Mouse (Mus musculus) hindbrain, embryonic 11.5 days (tissue): ENCODE results near the gene Kifap3. TPM values are rescaled to one million over a fixed set of nuclear protein-coding genes. Genes with fewer than 3 reads are reported as not detected.

ENCODE experiments used
- ATAC-seq: fragments of 200-750 bp; cut with Nextera tagmentation; 2 replicates; pipeline ENCODE4 v1.8.0; 2017; ENCODE audit warnings: mild to moderate bottlenecking, moderate TSS enrichment, moderate library complexity; ENCODE audit not compliant: low FRiP score
- DNase-seq: peaks from one replicate; pipeline ENCODE4 v3.0.0-alpha.2; 2015; ENCODE audit warnings: low spot score
- H3K27ac ChIP-seq: fragments of 300-500 bp; sonication (generic); 2 replicates; pipeline ENCODE4 v1.5.1; 2014; ENCODE audit warnings: mild to moderate bottlenecking, low read depth, low read length
- H3K27me3 ChIP-seq: fragments of 300-500 bp; sonication (generic); 2 replicates; pipeline ENCODE4 v1.6.1; 2014; ENCODE audit warnings: mild to moderate bottlenecking, low read length, moderate library complexity, mixed read lengths; ENCODE audit not compliant: control insufficient read depth, insufficient read depth
- H3K36me3 ChIP-seq: fragments of 300-500 bp; sonication (generic); 2 replicates; pipeline ENCODE4 v1.6.1; 2014; ENCODE audit warnings: mild to moderate bottlenecking, low read length, moderate library complexity, mixed read lengths; ENCODE audit not compliant: control insufficient read depth, insufficient read depth
- H3K4me1 ChIP-seq: fragments of 300-500 bp; sonication (generic); replicated peaks from 2 replicates; pipeline ENCODE4 v1.6.1; 2014; ENCODE audit warnings: low read length, mixed read lengths; ENCODE audit not compliant: control insufficient read depth, insufficient read depth
- H3K4me2 ChIP-seq: fragments of 300-500 bp; sonication (generic); replicated peaks from 2 replicates; pipeline ENCODE4 v1.6.1; 2014; ENCODE audit warnings: mild to moderate bottlenecking, low read depth, low read length
- H3K4me3 ChIP-seq: fragments of 300-500 bp; sonication (generic); 2 replicates; pipeline ENCODE4 v1.5.1; 2014; ENCODE audit warnings: low read depth, low read length
- H3K9ac ChIP-seq: fragments of 300-500 bp; sonication (generic); 2 replicates; pipeline ENCODE4 v1.6.1; 2014; ENCODE audit warnings: low read depth, low read length
- H3K9me3 ChIP-seq: fragments of 300-500 bp; sonication (generic); 2 replicates; pipeline ENCODE4 v1.6.1; 2016; ENCODE audit warnings: low read length; ENCODE audit not compliant: control insufficient read depth
- WGBS: fragments of 180-500 bp; shearing (Covaris S2); extraction: QIAGEN DNeasy Blood & Tissue Kit; methylation state at CpG from one replicate; pipeline ENCODE4 v1.1.7; 2014; 5-methylcytosine and 5-hydroxymethylcytosine counted together
- polyA plus RNA-seq: library from polyadenylated mRNA; unstranded; fragments of >200 nt; fragmentation: Nextera tagmentation; extraction: Ambion mirVana; gene quantifications from 2 replicates; pipeline ENCODE4 v1.2.1, GENCODE M21; 2014

The Kifap3 gene
- polyA plus RNA-seq, 1 experiment from 2014 or later: 67.9 TPM

DNA sequence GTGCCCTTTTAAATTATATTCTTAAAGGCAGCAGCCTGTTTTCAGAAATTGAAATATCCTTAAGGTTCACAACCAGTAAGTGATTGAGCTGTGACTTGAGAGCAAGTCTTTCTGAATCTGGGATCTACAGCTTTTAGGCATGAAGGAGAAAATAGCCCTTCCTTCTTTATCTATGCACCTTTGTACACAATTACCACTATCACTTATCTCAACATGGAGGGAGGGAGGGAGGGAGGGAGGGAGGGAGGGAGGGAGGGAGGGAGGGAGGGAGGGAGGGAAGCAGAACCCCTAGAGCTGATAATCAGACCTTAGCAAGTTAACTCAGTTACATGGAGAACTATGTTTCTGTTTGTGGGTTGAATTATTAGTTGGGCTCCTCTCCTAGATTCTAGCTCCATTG is 82.2 kb downstream of the Kifap3 start:
- no peak overlapping the region for H3K4me3 ChIP-seq
- H3K4me1 ChIP-seq: no peaks in the 10 kb centered on the region
- 0 out of 2 replicates have a peak, but pooled peaks cover 4% of the 10 kb centered on the region for H3K36me3 ChIP-seq
- no peak overlapping the region for H3K4me2 ChIP-seq
- H3K9me3 ChIP-seq: no peaks in the 10 kb centered on the region
- DNase-seq: no peak
- no peaks in the 10 kb centered on the region for H3K27me3 ChIP-seq
- ATAC-seq: no peak
- no peak overlapping the region for H3K9ac ChIP-seq
- no peak overlapping the region for H3K27ac ChIP-seq

DNA sequence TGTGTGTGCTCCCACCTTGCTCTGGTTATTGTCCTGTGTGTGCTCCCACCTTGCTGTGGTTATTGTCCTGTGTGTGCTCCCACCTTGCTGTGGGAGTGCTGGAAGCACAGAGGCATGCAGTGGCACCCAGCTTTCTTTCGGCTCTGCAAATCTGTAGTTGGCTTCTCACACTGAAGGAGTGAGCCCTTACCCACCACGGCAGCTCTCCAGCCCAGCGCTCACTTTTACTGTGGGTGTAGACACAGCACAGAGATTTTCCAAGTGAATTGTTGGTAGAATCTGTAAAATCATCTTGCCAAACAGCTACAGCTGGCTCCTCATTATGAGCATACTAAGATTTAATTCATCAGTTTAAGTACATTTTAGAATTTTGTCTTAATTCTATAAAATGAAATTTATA is 93.8 kb downstream of the Kifap3 start:
- Histone ChIP-seq H3K4me1 (no peaks in the 10 kb centered on the region), H3K36me3 (no peaks in the 10 kb centered on the region), H3K27me3 (no peaks in the 10 kb centered on the region), H3K4me2 (no peak overlapping the region), H3K4me3 (no peak overlapping the region), H3K27ac (no peak overlapping the region), H3K9ac (no peak overlapping the region), H3K9me3 (no peaks in the 10 kb centered on the region)
- no peak for ATAC-seq
- WGBS: 92% methylated on average over 3 of the region's 3 CpGs
- no peak for DNase-seq

DNA sequence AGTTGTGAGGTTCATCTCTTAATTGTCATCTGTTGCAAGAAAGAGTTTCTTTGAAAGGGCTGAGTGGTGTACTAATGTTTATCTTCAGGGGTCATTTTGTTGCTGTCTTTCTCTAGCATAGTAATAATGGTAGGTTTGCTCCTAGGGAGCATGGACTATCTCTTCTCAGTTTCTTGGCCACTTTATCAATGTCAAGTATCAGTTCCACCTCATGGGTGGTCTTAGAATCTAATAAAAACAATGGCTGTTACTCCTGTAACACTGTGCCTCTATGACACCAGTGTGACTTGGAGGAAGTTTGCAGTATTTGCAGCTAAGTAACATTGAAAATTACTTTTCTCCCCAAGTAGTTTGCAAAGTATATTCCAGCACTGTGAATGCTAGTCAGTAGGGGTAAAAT is 110.2 kb downstream of the Kifap3 start:
- Histone ChIP-seq H3K4me3 (no peak overlapping the region), H3K4me1 (no peaks in the 10 kb centered on the region), H3K27ac (no peak overlapping the region), H3K4me2 (no peak overlapping the region), H3K9ac (no peak overlapping the region), H3K36me3 (no peaks in the 10 kb centered on the region), H3K27me3 (no peaks in the 10 kb centered on the region), H3K9me3 (no peaks in the 10 kb centered on the region)
- DNase-seq (no peak), ATAC-seq (no peak)

DNA sequence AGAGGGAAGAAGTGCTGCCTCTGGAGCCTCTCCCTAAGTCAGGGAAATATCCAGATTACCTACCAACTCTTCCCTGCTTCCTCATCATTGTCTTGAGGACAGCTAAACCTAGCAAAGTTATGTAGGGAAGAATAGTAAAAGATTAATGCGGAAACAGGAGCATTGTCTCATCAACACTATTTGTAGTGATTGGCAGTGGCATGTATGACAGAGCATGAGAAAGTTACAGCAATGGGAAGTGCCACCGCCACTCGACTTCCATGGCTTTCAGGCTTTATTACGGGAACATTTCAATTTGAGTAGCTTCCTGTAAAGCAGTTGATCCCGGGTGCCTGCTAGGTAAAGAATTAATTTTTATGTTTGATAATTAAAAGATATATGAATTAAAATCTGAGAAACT is 113.9 kb downstream of the Kifap3 start:
- no peak overlapping the region for H3K4me3 ChIP-seq
- no peak overlapping the region for H3K27ac ChIP-seq
- no peak overlapping the region for H3K4me2 ChIP-seq
- no peaks in the 10 kb centered on the region for H3K27me3 ChIP-seq
- no peaks in the 10 kb centered on the region for H3K36me3 ChIP-seq
- WGBS: 87% methylated on average over 5 of the region's 5 CpGs
- no peaks in the 10 kb centered on the region for H3K9me3 ChIP-seq
- DNase-seq (no peak), ATAC-seq (no peak)
- H3K9ac ChIP-seq: no peak overlapping the region
- no peaks in the 10 kb centered on the region for H3K4me1 ChIP-seq

DNA sequence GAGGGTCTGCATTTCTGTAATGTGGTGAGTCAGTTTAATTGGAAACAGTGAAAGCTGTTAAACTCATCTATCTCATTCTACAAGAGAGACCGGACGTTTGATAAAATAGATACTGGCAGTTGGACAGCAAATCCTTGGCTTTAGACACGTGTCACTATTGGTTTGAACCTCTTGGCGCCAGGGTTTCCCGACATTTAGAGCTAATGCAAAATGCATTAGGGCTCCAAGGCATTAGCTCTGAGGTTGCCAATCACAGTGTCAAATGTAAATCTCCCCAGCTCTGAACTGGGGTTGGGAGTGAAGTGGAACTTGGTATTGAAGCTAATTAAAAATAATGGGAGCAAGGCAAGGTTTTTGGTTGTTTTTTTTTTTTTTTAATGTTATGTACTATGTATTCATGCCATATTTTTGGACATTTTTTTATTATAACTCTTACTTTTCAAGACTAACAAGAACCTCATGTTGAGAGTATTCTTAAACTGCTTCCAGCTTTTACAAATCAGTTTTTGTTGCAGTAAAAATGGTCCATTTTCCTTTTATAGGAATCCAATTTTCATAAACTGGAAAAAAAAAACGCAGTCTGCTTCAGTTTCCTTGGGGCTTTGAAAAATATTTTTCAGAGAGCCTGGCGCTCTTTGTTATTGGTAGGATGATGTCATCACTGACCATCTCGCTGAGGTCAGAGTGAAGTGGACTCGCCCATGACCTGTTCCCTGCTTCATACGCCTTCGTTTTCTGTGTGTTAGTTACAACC is 114.6 kb downstream of the Kifap3 start:
- no peak overlapping the region for H3K4me3 ChIP-seq
- no peak overlapping the region for H3K27ac ChIP-seq
- no peak overlapping the region for H3K4me2 ChIP-seq
- no peak overlapping the region for H3K9ac ChIP-seq
- no peaks in the 10 kb centered on the region for H3K4me1 ChIP-seq
- no peaks in the 10 kb centered on the region for H3K9me3 ChIP-seq
- 75% methylated on average over 11 of the region's 11 CpGs for WGBS
- no peak for ATAC-seq
- H3K36me3 ChIP-seq: no peaks in the 10 kb centered on the region
- no peaks in the 10 kb centered on the region for H3K27me3 ChIP-seq
- no peak for DNase-seq

DNA sequence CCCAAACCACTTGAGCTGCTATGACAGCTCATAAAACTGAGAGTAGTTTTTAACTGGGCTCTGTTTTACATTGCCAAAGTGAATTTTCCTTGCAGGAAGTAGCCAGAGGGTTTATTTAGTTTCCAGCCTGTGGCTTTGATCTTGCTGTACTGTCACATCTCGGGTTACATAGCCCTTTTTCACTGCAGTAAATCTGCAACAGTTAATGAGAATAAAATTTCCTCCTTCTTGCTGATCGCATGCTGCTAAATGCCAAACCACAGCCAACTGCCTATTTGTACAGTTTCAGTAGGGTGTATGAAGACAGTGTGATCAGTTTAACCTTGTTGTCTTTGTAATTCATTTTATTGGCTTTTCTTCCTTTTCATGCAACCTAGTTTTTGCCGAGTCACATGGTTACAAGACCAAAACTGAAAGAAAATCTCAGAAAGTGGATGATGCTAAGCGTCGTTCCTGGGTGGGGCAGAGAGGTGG is 118.9 kb downstream of the Kifap3 start:
- 67% methylated on average over 5 of the region's 5 CpGs for WGBS
- Histone ChIP-seq H3K4me3 (no peak overlapping the region), H3K27ac (no peak overlapping the region), H3K9me3 (no peaks in the 10 kb centered on the region), H3K4me1 (no peaks in the 10 kb centered on the region), H3K4me2 (no peak overlapping the region), H3K9ac (no peak overlapping the region), H3K27me3 (no peaks in the 10 kb centered on the region), H3K36me3 (no peaks in the 10 kb centered on the region)
- ATAC-seq: no peak
- DNase-seq: no peak

DNA sequence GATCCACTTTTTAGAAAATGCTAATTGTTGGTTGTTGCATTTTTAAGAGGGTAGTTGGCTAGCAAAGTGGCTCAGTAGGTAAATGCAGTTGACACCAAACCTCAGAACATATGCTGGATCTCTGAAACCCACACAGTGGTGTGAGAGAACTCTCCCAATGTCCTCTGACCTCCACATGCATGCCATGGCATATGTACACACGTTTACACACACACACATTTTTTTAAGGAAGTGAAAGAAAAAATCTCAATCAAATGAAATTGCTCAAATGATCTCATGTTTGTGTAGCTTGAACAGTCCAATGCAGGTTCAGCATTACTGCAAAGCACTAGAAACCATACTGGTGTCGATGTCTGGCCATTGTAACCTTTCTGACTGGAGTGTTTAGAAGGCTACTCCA is 120.2 kb downstream of the Kifap3 start:
- H3K27ac ChIP-seq: no peak overlapping the region
- no peak overlapping the region for H3K4me2 ChIP-seq
- 93% methylated on average over 2 of the region's 2 CpGs for WGBS
- no peaks in the 10 kb centered on the region for H3K27me3 ChIP-seq
- no peaks in the 10 kb centered on the region for H3K4me1 ChIP-seq
- ATAC-seq (no peak), DNase-seq (no peak)
- H3K4me3 ChIP-seq: no peak overlapping the region
- no peaks in the 10 kb centered on the region for H3K36me3 ChIP-seq
- no peaks in the 10 kb centered on the region for H3K9me3 ChIP-seq
- H3K9ac ChIP-seq: no peak overlapping the region

DNA sequence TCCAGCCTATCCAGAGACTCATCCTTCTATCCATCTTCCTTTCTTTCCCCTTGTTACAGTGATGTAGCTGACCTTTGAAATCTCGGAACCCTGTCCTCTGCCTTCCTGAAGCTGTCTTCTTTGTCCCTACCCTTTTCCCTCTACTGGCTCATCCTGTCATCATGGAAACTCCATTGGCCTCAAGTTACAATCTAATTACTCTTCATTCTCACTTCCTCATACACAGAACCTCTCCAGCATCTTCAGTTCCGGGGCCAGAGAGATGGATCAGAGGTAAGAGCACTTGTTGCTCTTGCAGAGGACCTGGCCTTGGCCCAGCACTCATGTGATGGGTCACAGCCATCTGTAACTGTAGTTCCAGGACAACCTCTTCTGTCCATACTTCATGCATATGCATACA is 120.8 kb downstream of the Kifap3 start:
- Histone ChIP-seq H3K36me3 (no peaks in the 10 kb centered on the region), H3K27me3 (no peaks in the 10 kb centered on the region), H3K4me3 (no peak overlapping the region), H3K27ac (no peak overlapping the region), H3K4me1 (no peaks in the 10 kb centered on the region), H3K9ac (no peak overlapping the region), H3K9me3 (no peaks in the 10 kb centered on the region), H3K4me2 (no peak overlapping the region)
- no peak for ATAC-seq
- no peak for DNase-seq
- WGBS: 88% methylated on average over 2 of the region's 2 CpGs

DNA sequence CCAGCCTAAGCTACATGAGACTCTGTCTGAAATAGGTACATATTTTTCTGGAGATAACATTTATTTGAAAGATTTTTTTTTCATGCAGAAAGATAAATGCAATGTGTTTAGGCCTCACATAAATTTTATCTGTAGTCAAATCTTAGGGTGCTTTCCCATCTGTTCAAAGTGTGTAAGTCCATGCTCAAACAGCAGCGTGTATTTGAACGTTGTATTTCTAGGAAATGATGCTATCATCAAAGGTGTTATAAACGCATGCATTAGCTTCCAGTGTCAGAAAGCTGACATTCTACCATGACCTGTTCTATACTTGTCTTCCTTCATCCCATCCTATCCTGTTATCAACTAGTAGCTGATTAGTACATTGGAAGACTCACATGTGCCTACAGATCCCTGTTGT is 124.0 kb downstream of the Kifap3 start:
- H3K27ac ChIP-seq: no peak overlapping the region
- WGBS: 89% methylated on average over 3 of the region's 3 CpGs
- no peaks in the 10 kb centered on the region for H3K9me3 ChIP-seq
- H3K4me3 ChIP-seq: no peak overlapping the region
- H3K9ac ChIP-seq: no peak overlapping the region
- H3K36me3 ChIP-seq: no peaks in the 10 kb centered on the region
- H3K4me2 ChIP-seq: no peak overlapping the region
- H3K27me3 ChIP-seq: no peaks in the 10 kb centered on the region
- DNase-seq (no peak), ATAC-seq (no peak)
- no peaks in the 10 kb centered on the region for H3K4me1 ChIP-seq
